Comparison of ENCODE assay signal across 33 mouse cellular contexts in genomic region chr10:12482975-12483374, GRCm38 (mm10).
"Had no signal": no experiment of that assay in that cellular context is flagged by ENCODE, and none has a peak within 500 bp of the region (broad histone marks: within the 10 kb centered on the region; RNA-seq: fewer than 3 reads in every experiment).

No protein-coding gene starts in this region.

- H3K4me3 ChIP-seq: heart, embryonic 10.5 days; heart, embryonic 12.5 days; heart, embryonic 13.5 days; heart, embryonic 15.5 days; hindbrain, embryonic 10.5 days; hindbrain, embryonic 12.5 days; hindbrain, embryonic 13.5 days; hindbrain, embryonic 15.5 days; kidney, embryonic 15.5 days; layer of hippocampus, adult 2 months; left cerebral cortex, adult 2 months had no signal

- H3K9ac ChIP-seq: heart, embryonic 12.5 days; heart, embryonic 13.5 days; heart, embryonic 15.5 days; hindbrain, embryonic 12.5 days; hindbrain, embryonic 13.5 days; hindbrain, embryonic 14.5 days; hindbrain, embryonic 15.5 days; kidney, embryonic 15.5 days had no signal

- H3K36me3 ChIP-seq: hindbrain, embryonic 10.5 days; hindbrain, embryonic 12.5 days; hindbrain, embryonic 13.5 days; hindbrain, embryonic 15.5 days had no signal

- ATAC-seq: hindbrain, embryonic 16.5 days; hindbrain, postnatal 0 days; inflammation-experienced regulatory T-cells, adult 6 months had no signal

- H3K27ac ChIP-seq: heart, embryonic 10.5 days; heart, embryonic 13.5 days; heart, embryonic 15.5 days; hindbrain, embryonic 10.5 days; hindbrain, embryonic 12.5 days; hindbrain, embryonic 13.5 days; hindbrain, embryonic 14.5 days; hindbrain, embryonic 15.5 days; hindbrain, postnatal 0 days; kidney, embryonic 15.5 days; kidney, postnatal 0 days; layer of hippocampus, adult 2 months; left cerebral cortex, adult 2 months had no signal

- DNase-seq: heart, postnatal 10 days; heart, postnatal 14 days; heart, postnatal 36 days; heart, postnatal 4 days; kidney, adult 11 months; kidney, adult 18-20 months; kidney, adult 2 months; kidney, adult 8-10 months; kidney, adult 9 months; kidney, postnatal 10 days; kidney, postnatal 14 days; kidney, postnatal 25 days; kidney, postnatal 36 days; kidney, postnatal 4 days; layer of hippocampus, adult 9-11 months; layer of hippocampus, postnatal 36 days had no signal

- H3K9me3 ChIP-seq: heart, embryonic 10.5 days; heart, embryonic 12.5 days; heart, embryonic 13.5 days; heart, embryonic 15.5 days; hindbrain, embryonic 10.5 days; hindbrain, embryonic 12.5 days; hindbrain, embryonic 13.5 days; hindbrain, embryonic 15.5 days; kidney, embryonic 15.5 days had no signal

- H3K4me2 ChIP-seq: heart, embryonic 11.5 days; heart, embryonic 12.5 days; heart, embryonic 13.5 days; heart, embryonic 15.5 days; hindbrain, embryonic 12.5 days; hindbrain, embryonic 13.5 days; hindbrain, embryonic 14.5 days; hindbrain, embryonic 15.5 days; kidney, embryonic 15.5 days had no signal

- H3K27me3 ChIP-seq: heart, embryonic 12.5 days; heart, embryonic 13.5 days; heart, embryonic 15.5 days; hindbrain, embryonic 12.5 days; hindbrain, embryonic 13.5 days; hindbrain, embryonic 15.5 days; kidney, embryonic 15.5 days had no signal

- H3K4me1 ChIP-seq: heart, embryonic 12.5 days; heart, embryonic 13.5 days; heart, embryonic 15.5 days; hindbrain, embryonic 10.5 days; hindbrain, embryonic 12.5 days; hindbrain, embryonic 13.5 days; hindbrain, embryonic 15.5 days; kidney, embryonic 15.5 days had no signal
